8 mouse cellular contexts compared by ENCODE assay signal in genomic region chr2:52072065-52072490, GRCm38 (mm10). TPM values are rescaled to one million over a fixed set of nuclear protein-coding genes. Genes with fewer than 3 reads are reported as not detected.
DNase-seq lines count a peak whose midpoint lies in the region; ATAC-seq and TF ChIP-seq lines count a peak whose summit lies in the region.

No protein-coding gene starts in this region.

- H3K36me3 ChIP-seq in hindbrain, embryonic 10.5 days: peaks cover 30% of the 10 kb centered on the region
- H3K36me3 ChIP-seq in lung, embryonic 16.5 days (ENCODE audit: control insufficient read depth, insufficient read depth, low read length): peaks cover 13% of the 10 kb centered on the region

- no peak for TF ChIP-seq CTCF in left cerebral cortex, adult 2 months (IDR thresholded peaks at IDR 0.05)

- peak overlapping the region; percentile 74 for H3K4me2 ChIP-seq in lung, embryonic 16.5 days (ENCODE audit: low read depth, low read length)

- no peaks in the 10 kb centered on the region for H3K9me3 ChIP-seq in hindbrain, embryonic 10.5 days
- no peaks in the 10 kb centered on the region for H3K9me3 ChIP-seq in lung, embryonic 16.5 days (ENCODE audit: control insufficient read depth, low read length)

- no peak for DNase-seq in left cerebral cortex, adult 2 months (ENCODE audit: extremely low spot score in 1 of 2, low spot score in 2 of 2)
- DNase-seq in left cerebral cortex, adult 9 months (ENCODE audit: low spot score in 2 of 2): no peak
- DNase-seq in hindbrain, embryonic 10.5 days (ENCODE audit: low spot score): peak; percentile 62
- DNase-seq in adrenal gland, adult 2 months: no peak
- no peak for DNase-seq in frontal cortex, postnatal 10 days (ENCODE audit: low spot score in 2 of 2)
- DNase-seq in urinary bladder, postnatal 14 days (ENCODE audit: low spot score): no peak

- 2% methylated on average over 10 of the region's 10 CpGs for WGBS in hindbrain, embryonic 10.5 days
- WGBS in lung, embryonic 16.5 days: 8% methylated on average over 10 of the region's 10 CpGs

- peak overlapping the region; percentile 99 for H3K9ac ChIP-seq in lung, embryonic 16.5 days (ENCODE audit: low read length)

- H3K4me3 ChIP-seq in left cerebral cortex, adult 2 months: peak overlapping the region; percentile 97
- H3K4me3 ChIP-seq in brown adipose tissue, adult 24 weeks (ENCODE audit: insufficient read depth, low read depth, low read length): peak overlapping the region; percentile 100
- H3K4me3 ChIP-seq in hindbrain, embryonic 10.5 days: peak overlapping the region; percentile 99
- peak overlapping the region; percentile 99 for H3K4me3 ChIP-seq in lung, embryonic 16.5 days (ENCODE audit: low read length)

- no peak overlapping the region for H3K27ac ChIP-seq in left cerebral cortex, adult 2 months
- H3K27ac ChIP-seq in brown adipose tissue, adult 24 weeks (replicated peaks; ENCODE audit: low read depth, low read length): no peak overlapping the region
- H3K27ac ChIP-seq in hindbrain, embryonic 10.5 days: peak overlapping the region; percentile 98
- H3K27ac ChIP-seq in lung, embryonic 16.5 days (ENCODE audit: low read length): peak overlapping the region; percentile 94

- H3K27me3 ChIP-seq in hindbrain, embryonic 10.5 days (ENCODE audit: insufficient read depth, poor library complexity, severe bottlenecking): no peaks in the 10 kb centered on the region
- H3K27me3 ChIP-seq in lung, embryonic 16.5 days (ENCODE audit: control insufficient read depth, insufficient read depth, low read depth, low read length): no peaks in the 10 kb centered on the region

- intact Hi-C loops in left cerebral cortex, adult 2 months (cut with DNase I): loop anchor here (1.0 to 2.0 kb wide), 4 partner anchors 33 to 1775 kb away; partner anchors contain the start of genes Mmadhc, Nmi and Tnfaip6

- ATAC-seq in lung, embryonic 16.5 days (ENCODE audit: low read depth): peak; percentile 39

- no peaks in the 10 kb centered on the region; the same call in 1 of the 2 replicates for H3K4me1 ChIP-seq in brown adipose tissue, adult 24 weeks (ENCODE audit: control insufficient read depth, insufficient read depth, insufficient read length, low read length)
- H3K4me1 ChIP-seq in hindbrain, embryonic 10.5 days (replicated peaks): peaks cover 28% of the 10 kb centered on the region
- H3K4me1 ChIP-seq in lung, embryonic 16.5 days (replicated peaks; ENCODE audit: control insufficient read depth, insufficient read depth, low read length): peaks cover 13% of the 10 kb centered on the region

RNA-seq across cellular contexts. Expression of gene Rif1, which starts 0.6 kb away (rescaled TPM):
- total RNA-seq in left cerebral cortex, adult 2 months (2021): 10 to 100 TPM; 25.7 to 28.5 TPM
- polyA plus RNA-seq in brown adipose tissue, adult 24 weeks (2012; ENCODE audit: insufficient read depth, insufficient read length, missing spikeins): 4.9 and 5.3 TPM in 2 replicates
- polyA plus RNA-seq in hindbrain, embryonic 10.5 days (2016; fragmentation: Nextera tagmentation; extraction: Ambion mirVana): 26.2 and 41.2 TPM in 2 replicates
- 19.7 and 22.8 TPM in 2 replicates for polyA plus RNA-seq in lung, embryonic 16.5 days (2015; fragmentation: Nextera tagmentation; extraction: Ambion mirVana)
- total RNA-seq in adrenal gland, adult 2 months (2021): 10 to 100 TPM; 24.1 to 26.4 TPM
- 0.40 and 1.1 TPM in 2 replicates for polyA plus RNA-seq in adrenal gland, adult 2 months (2012; rRNA removed)

RNA-seq across cellular contexts. Expression of gene Tnfaip6, which starts 34.3 kb away (rescaled TPM):
- 10 to 100 TPM in 1 of 2 experiments, 1 to 10 TPM in 1; 7.3 to 11.7 TPM for total RNA-seq in left cerebral cortex, adult 2 months (2021)
- 2.2 and 2.4 TPM in 2 replicates for polyA plus RNA-seq in brown adipose tissue, adult 24 weeks (2012; ENCODE audit: insufficient read depth, insufficient read length, missing spikeins)
- polyA plus RNA-seq in hindbrain, embryonic 10.5 days (2016; fragmentation: Nextera tagmentation; extraction: Ambion mirVana): 23.7 and 28.6 TPM in 2 replicates
- 6.9 and 7.4 TPM in 2 replicates for polyA plus RNA-seq in lung, embryonic 16.5 days (2015; fragmentation: Nextera tagmentation; extraction: Ambion mirVana)
- total RNA-seq in adrenal gland, adult 2 months (2021): 1 to 10 TPM in 1 of 2 experiments, under 1 TPM in 1; 0.62 to 1.7 TPM
- polyA plus RNA-seq in adrenal gland, adult 2 months (2012; rRNA removed): 0.06 TPM in 1 of 2 replicates, not detected in the other

Comparison
In these comparisons a context has a peak if more than half of its experiments do, and no peak if none do; other contexts are left out.
1. H3K27ac ChIP-seq: peak in hindbrain, embryonic 10.5 days (single experiment) and lung, embryonic 16.5 days (single experiment); none in left cerebral cortex, adult 2 months (single experiment) and brown adipose tissue, adult 24 weeks (single experiment).
2. Peak in every context shown above with its lines, with median percentiles within 50 percentile points of each other: H3K4me3 ChIP-seq.